Mouse (Mus musculus) CD4-positive, CD25-positive, alpha-beta regulatory T cell, adult 2 months (primary cell): ENCODE measurements around the gene Miga1.

ENCODE experiments used
- DNase-seq: peaks from one replicate; pipeline ENCODE4 v3.0.0-alpha.2; 2012; ENCODE audit warnings: low read depth, low spot score

The Miga1 gene

GRCm38 (mm10) chr3:152287810-152288209 is 52.4 kb downstream of the Miga1 start:
- DNase-seq, result no peak

GRCm38 (mm10) chr3:152284759-152285158 is 55.4 kb downstream of the Miga1 start:
- no peak for DNase-seq

GRCm38 (mm10) chr3:152284306-152284705 is 55.9 kb downstream of the Miga1 start:
- no peak for DNase-seq

DNA sequence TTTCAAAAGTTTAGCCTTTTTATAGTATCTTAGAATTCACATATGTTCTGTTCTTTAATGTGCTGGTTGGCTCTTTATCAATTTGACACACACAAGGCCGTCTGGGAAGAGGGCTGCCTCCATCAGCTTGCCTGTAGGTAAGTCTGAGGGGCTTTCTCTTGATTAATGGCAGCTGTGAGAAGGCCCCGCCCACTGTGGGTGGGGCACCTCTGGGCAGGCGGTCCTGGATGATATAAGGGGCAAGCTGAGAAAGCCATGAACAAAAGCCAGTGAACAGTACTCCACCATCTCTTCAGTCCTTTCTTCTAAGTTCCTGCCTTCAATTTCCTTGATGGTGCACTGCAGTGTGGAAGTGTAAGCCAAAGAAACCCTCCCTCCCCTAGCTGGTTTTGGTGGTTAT is 58.1 kb downstream of the Miga1 start:
- DNase-seq, result no peak

- DNase-seq, result no peak
Measured at GRCm38 (mm10) chr3:152278431-152278830, 61.8 kb downstream of the Miga1 start.

DNA sequence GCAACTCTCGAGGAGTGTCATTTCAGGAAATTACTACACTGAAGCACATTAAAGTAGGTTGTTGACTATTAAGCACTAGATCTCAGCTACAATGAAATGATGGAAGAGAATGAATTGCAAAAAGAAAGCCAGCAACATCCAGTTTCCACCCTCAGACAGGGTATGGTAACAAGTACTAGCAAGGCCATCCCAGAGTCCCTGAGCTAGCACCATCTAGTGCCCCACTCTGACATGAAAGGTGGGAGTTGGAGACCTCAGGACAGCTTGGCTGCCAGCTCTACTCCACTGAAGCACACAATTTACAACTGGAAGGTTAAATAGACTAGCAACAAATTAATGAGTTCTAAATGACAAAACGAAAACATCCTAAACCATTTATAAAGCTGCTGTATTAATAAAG is 62.3 kb downstream of the Miga1 start:
- DNase-seq, result no peak

GRCm38 (mm10) chr3:152276935-152277334 is 63.3 kb downstream of the Miga1 start:
- no peak for DNase-seq

- no peak for DNase-seq
Measured at GRCm38 (mm10) chr3:152275008-152275407, 65.2 kb downstream of the Miga1 start.

GRCm38 (mm10) chr3:152272974-152273685 is 67.1 kb downstream of the Miga1 start:
- DNase-seq, result no peak

- DNase-seq, result no peak
Measured at GRCm38 (mm10) chr3:152271876-152272275, 68.3 kb downstream of the Miga1 start.

- DNase-seq, result no peak
Measured at GRCm38 (mm10) chr3:152271071-152271710, 69.0 kb downstream of the Miga1 start.

DNA sequence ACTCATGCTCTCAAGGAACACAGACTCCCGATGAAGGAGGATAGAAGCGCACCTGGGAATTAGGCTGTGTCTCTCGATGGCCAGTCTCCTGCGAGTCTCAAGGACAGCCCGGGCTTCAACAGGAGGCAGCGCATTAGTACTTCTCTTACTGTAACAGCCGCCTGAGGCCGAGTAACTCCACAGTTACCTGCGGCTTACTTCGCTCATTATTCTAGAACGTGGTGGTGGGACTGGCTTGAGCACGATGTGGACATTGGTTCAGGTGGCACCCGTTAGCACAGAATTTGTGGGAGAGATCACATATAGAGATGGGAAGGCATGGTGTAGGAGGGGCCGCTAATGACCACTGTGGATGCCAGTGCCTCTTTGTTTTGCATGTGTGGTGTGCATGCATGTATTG is 72.1 kb downstream of the Miga1 start:
- no peak for DNase-seq

DNA sequence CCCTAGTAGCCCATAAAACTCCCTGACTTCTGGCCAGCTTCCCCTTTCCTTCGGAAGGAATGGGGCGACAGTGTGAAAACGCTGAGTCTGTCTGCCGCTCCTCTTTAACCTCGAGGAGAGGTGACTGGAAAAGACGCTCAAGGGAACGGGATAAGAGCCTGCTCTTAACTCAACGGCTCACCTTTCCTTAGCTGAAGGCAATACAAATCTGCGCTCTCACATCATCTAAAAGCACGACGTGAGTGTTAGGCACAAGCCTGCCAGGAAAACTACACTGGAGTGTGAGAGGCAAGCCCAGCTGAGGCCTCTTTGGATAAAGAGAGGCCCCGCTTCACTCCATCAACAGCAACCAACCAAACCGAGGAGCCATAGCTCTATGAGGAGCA is 74.2 kb downstream of the Miga1 start, which contains the start of gene Nexn:
TSS of gene Nexn (minus strand) at position 315 of the 386 bp plus-strand sequence.
- no peak for DNase-seq

GRCm38 (mm10) chr3:152265351-152266035 is 74.7 kb downstream of the Miga1 start:
- DNase-seq, result peak; percentile 6

GRCm38 (mm10) chr3:152264830-152265229 is 75.4 kb downstream of the Miga1 start:
- DNase-seq, result no peak

DNA sequence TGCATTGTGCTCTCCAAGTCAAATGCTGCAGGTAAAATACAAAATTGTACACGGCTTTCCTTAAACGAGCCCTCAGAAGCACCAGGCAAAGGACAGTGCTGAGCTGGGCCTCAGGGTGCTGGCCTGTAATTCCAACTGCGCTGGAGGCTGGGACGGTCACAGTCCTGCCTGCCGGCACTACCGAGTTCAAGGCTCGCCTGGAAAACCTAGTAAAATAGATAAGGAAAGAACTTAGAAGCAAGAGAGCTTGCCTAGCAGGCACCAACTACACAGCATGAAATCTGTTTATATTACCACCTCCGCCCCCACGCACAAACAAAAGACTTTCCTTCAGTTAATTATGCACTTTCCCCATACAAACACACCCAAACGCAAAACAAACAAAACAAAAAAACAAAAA is 75.8 kb downstream of the Miga1 start:
- DNase-seq, result no peak

- DNase-seq, result no peak
Measured at GRCm38 (mm10) chr3:152261948-152262347, 78.3 kb downstream of the Miga1 start.

GRCm38 (mm10) chr3:152261436-152261835 is 78.8 kb downstream of the Miga1 start:
- DNase-seq, result no peak

- DNase-seq, result no peak
Measured at GRCm38 (mm10) chr3:152260362-152260761, 79.8 kb downstream of the Miga1 start.

DNA sequence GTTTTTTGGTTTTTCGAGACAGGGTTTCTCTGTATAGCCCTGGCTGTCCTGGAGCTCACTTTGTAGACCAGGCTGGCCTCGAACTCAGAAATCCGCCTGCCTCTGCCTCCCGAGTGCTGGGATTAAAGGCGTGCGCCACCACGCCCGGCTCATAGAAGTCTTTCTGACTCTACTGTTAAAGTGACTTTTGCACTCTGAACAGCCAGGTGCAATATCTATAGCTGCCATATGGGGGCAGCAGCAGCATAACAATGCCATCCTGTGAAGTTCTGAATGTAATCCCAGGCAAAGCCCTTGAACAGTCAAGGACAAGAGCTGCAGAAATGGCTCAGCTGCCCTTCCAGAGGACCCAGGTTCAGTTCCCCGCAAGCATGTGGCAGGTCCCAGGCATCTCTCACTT is 80.8 kb downstream of the Miga1 start:
- peak; percentile 77 for DNase-seq

DNA sequence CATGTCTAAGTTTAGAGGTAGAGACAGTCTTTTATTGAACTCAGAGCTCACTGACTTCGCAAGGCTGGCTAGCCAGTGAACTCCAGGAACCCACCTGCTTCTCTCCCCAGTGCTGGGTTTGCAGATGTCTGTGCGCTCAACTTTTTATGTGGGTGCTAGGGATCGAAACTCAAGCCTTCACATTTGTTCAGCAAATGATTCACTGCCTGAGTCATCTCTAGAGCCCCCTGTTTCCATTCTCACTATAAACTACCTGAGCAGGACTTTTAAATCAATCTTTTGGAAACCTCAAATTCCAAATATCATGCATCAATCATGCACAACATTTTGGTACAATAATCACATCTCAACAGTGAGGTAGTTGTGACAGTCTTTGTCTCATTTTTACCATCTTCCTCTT is 82.7 kb downstream of the Miga1 start:
- DNase-seq, result no peak

- no peak for DNase-seq
Measured at GRCm38 (mm10) chr3:152250487-152250886, 89.7 kb downstream of the Miga1 start.

- DNase-seq, result no peak
Measured at GRCm38 (mm10) chr3:152247708-152248107, 92.5 kb downstream of the Miga1 start.
